Mouse (Mus musculus) cortical plate, adult 2 months (tissue): Measurements from ENCODE around the gene Gm6377.

Source experiments
- CTCF ChIP-seq: fragments of 200-500 bp; IDR thresholded peaks from 2 replicates; pipeline ENCODE4 v1.5.1; 2011; ENCODE audit warnings: mild to moderate bottlenecking, control low read depth, low read length; ENCODE audit not compliant: insufficient read depth; ENCODE audit errors: extremely low read depth
- POLR2A ChIP-seq: fragments of 200-500 bp; IDR thresholded peaks from 2 replicates; pipeline ENCODE4 v1.6.1; 2011; ENCODE audit warnings: mild to moderate bottlenecking, low read length, control low read depth; ENCODE audit not compliant: insufficient read depth; ENCODE audit errors: extremely low read depth

DNA sequence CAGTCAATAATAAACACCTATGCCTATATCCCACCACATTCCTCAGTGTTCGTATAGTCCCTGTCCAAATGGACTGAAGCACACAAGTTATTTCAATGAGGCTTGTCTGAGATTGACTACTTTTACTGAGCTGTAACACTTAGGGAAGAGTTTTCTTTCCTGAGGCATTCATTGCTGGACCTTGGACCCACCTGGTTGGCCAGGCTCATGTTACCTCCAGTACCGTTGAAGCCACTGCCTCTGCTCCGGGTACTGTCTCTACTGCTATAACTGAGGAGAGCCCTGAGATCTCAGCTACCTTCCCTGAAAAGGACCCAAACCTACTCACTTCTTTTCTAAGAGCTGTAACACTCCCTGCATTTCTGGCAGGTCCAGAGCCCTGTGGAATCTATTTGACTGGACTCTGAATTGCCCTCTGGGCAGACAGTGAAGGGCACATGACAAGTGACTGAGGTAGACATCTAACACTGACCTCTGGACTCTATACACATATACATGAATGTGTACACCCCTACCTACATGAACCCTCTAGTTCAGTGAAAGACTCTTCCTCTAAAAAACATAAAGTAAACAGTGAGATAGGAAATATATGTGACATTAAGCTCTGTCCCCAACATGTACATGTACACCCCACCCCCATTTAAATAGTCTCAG is 39.0 kb downstream of the Gm6377 start:
- TF ChIP-seq CTCF: no peak
- no peak for TF ChIP-seq POLR2A
